Mouse (Mus musculus) kidney, postnatal 0 days (tissue): ENCODE results near the gene Brat1. TPM values are rescaled to one million over a fixed set of nuclear protein-coding genes. Genes with fewer than 3 reads are reported as not detected.

Experiments
- ATAC-seq: fragments of 200-750 bp; cut with Nextera tagmentation; replicated peaks from 2 replicates; pipeline ENCODE4 v1.8.0; 2017; ENCODE audit warnings: low read depth, moderate number of reproducible peaks, moderate TSS enrichment, moderate library complexity; ENCODE audit not compliant: low FRiP score
- DNase-seq: peaks from one replicate; pipeline ENCODE4 v3.0.0-alpha.2; 2016; ENCODE audit warnings: low spot score
- H3K27ac ChIP-seq: fragments of 300-500 bp; sonication (generic); 2 replicates; pipeline ENCODE4 v1.5.1; 2014; ENCODE audit warnings: mild to moderate bottlenecking
- H3K27me3 ChIP-seq: fragments of 300-500 bp; sonication (generic); 2 replicates; pipeline ENCODE4 v1.6.1; 2014; ENCODE audit warnings: low read length, mixed read lengths; ENCODE audit not compliant: insufficient read depth
- H3K36me3 ChIP-seq: fragments of 300-500 bp; sonication (generic); 2 replicates; pipeline ENCODE4 v1.6.1; 2014; ENCODE audit warnings: low read length, mixed read lengths; ENCODE audit not compliant: insufficient read depth
- H3K4me1 ChIP-seq: fragments of 300-500 bp; sonication (generic); replicated peaks from 2 replicates; pipeline ENCODE4 v1.6.1; 2014; ENCODE audit warnings: antibody characterized with exemption, low read length, mixed read lengths; ENCODE audit not compliant: insufficient read depth
- H3K4me2 ChIP-seq: fragments of 300-500 bp; sonication (generic); 2 replicates; pipeline ENCODE4 v1.6.1; 2014; ENCODE audit warnings: mild to moderate bottlenecking, low read length, moderate library complexity, mixed read lengths
- H3K4me3 ChIP-seq: fragments of 300-500 bp; sonication (generic); replicated peaks from 2 replicates; pipeline ENCODE4 v1.5.1; 2014; ENCODE audit warnings: low read depth, low read length
- H3K9ac ChIP-seq: fragments of 300-500 bp; sonication (generic); 2 replicates; pipeline ENCODE4 v1.6.1; 2014; ENCODE audit warnings: low read depth, low read length
- H3K9me3 ChIP-seq: fragments of 300-500 bp; sonication (generic); replicated peaks from 2 replicates; pipeline ENCODE4 v1.6.1; 2016; ENCODE audit warnings: low read length, inconsistent platforms, mixed read lengths
- CTCF ChIP-seq: IDR thresholded peaks from 2 replicates; pipeline ENCODE4 v1.5.1; 2016; ENCODE audit warnings: antibody characterized with exemption, low read depth, mild to moderate bottlenecking, moderate library complexity
- WGBS: fragments of 180-500 bp; shearing (Covaris S2); extraction: QIAGEN DNeasy Blood & Tissue Kit; methylation state at CpG from one replicate; pipeline ENCODE4 v1.1.7; 2014; 5-methylcytosine and 5-hydroxymethylcytosine counted together
- polyA plus RNA-seq: library from polyadenylated mRNA; unstranded; fragments of >200 nt; fragmentation: Nextera tagmentation; extraction: Ambion mirVana; gene quantifications from 2 replicates; pipeline ENCODE4 v1.2.1, GENCODE M21; 2015

Brat1 gene
- polyA plus RNA-seq, 1 experiment from 2014 or later, result 16.7 TPM

GRCm38 (mm10) chr5:140723822-140724221 lies 19.0 kb downstream of the Brat1 start, which contains the start of gene Amz1:
TSS of gene Amz1 (plus strand) at chr5:140724127.
- Histone ChIP-seq H3K27me3 (no peaks in the 10 kb centered on the region), H3K9ac (no peak within 1 kb of the TSS), H3K36me3 (peaks cover 10% of the 10 kb centered on the region), H3K4me2 (no peak within 1 kb of the TSS), H3K4me3 (no peak within 1 kb of the TSS), H3K9me3 (no peaks in the 10 kb centered on the region), H3K4me1 (no peaks in the 10 kb centered on the region), H3K27ac (no peak within 1 kb of the TSS)
- TF ChIP-seq CTCF, result no peak
- no peak for DNase-seq
- WGBS, result 72% methylated on average over 13 of the region's 13 CpGs
- 0 out of 2 replicates have a peak, but pooled peaks have one; percentile 3 for ATAC-seq

GRCm38 (mm10) chr5:140726062-140726839 lies 21.4 kb downstream of the Brat1 start:
- no peak for TF ChIP-seq CTCF
- Histone ChIP-seq H3K27ac (no peak overlapping the region), H3K27me3 (no peaks in the 10 kb centered on the region), H3K36me3 (no peaks in the 10 kb centered on the region), H3K4me1 (no peaks in the 10 kb centered on the region), H3K9ac (no peak overlapping the region), H3K4me3 (no peak overlapping the region), H3K4me2 (no peak overlapping the region), H3K9me3 (no peaks in the 10 kb centered on the region)
- WGBS, result 83% methylated on average over 7 of the region's 7 CpGs
- ATAC-seq, result no peak
- no peak for DNase-seq

GRCm38 (mm10) chr5:140726946-140727740 lies 22.3 kb downstream of the Brat1 start:
- no peaks in the 10 kb centered on the region for H3K9me3 ChIP-seq
- no peak overlapping the region for H3K4me2 ChIP-seq
- DNase-seq (no peak), ATAC-seq (no peak)
- H3K4me3 ChIP-seq, result no peak overlapping the region
- H3K27me3 ChIP-seq, result no peaks in the 10 kb centered on the region
- no peaks in the 10 kb centered on the region for H3K36me3 ChIP-seq
- no peaks in the 10 kb centered on the region for H3K4me1 ChIP-seq
- 80% methylated on average over 17 of the region's 17 CpGs for WGBS
- no peak overlapping the region for H3K27ac ChIP-seq
- H3K9ac ChIP-seq, result no peak overlapping the region
- no peak for TF ChIP-seq CTCF

GRCm38 (mm10) chr5:140731040-140731797 lies 26.4 kb downstream of the Brat1 start:
- DNase-seq (no peak), ATAC-seq (no peak)
- Histone ChIP-seq H3K9ac (no peak overlapping the region), H3K4me2 (no peak overlapping the region), H3K36me3 (no peaks in the 10 kb centered on the region), H3K9me3 (no peaks in the 10 kb centered on the region), H3K4me1 (peaks cover 8% of the 10 kb centered on the region), H3K4me3 (no peak overlapping the region), H3K27me3 (no peaks in the 10 kb centered on the region), H3K27ac (no peak overlapping the region)
- WGBS, result 86% methylated on average over 11 of the region's 11 CpGs
- TF ChIP-seq CTCF, result no peak

- no peak for ATAC-seq
- WGBS, result 74% methylated on average over 4 of the region's 4 CpGs
- Histone ChIP-seq H3K36me3 (no peaks in the 10 kb centered on the region), H3K4me3 (no peak overlapping the region), H3K27ac (no peak overlapping the region), H3K4me2 (no peak overlapping the region), H3K4me1 (peaks cover 10% of the 10 kb centered on the region), H3K9me3 (no peaks in the 10 kb centered on the region), H3K27me3 (no peaks in the 10 kb centered on the region), H3K9ac (no peak overlapping the region)
- no peak for DNase-seq
- TF ChIP-seq CTCF, result peak; percentile 42
Measured at GRCm38 (mm10) chr5:140732195-140732594, 27.4 kb downstream of the Brat1 start.

- peak; percentile 25 for DNase-seq
Measured at GRCm38 (mm10) chr5:140733336-140733735, 28.5 kb downstream of the Brat1 start.

More at GRCm38 (mm10) chr5:140733336-140733735, 28.5 kb downstream of the Brat1 start:
- WGBS, result 40% methylated on average over 3 of the region's 3 CpGs
- Histone ChIP-seq H3K9me3 (no peaks in the 10 kb centered on the region), H3K9ac (no peak overlapping the region), H3K4me3 (no peak overlapping the region), H3K4me1 (peaks cover 10% of the 10 kb centered on the region), H3K4me2 (no peak overlapping the region), H3K27ac (no peak overlapping the region), H3K27me3 (no peaks in the 10 kb centered on the region), H3K36me3 (no peaks in the 10 kb centered on the region)
- TF ChIP-seq CTCF, result no peak
- ATAC-seq, result no peak
